Mouse (Mus musculus): ENCODE measurements around the gene Zfp524.

GRCm38 (mm10) chr7:4988250-4988649, 26.0 kb upstream of the Zfp524 start:
- no peak for TF ChIP-seq CTCF (IDR thresholded peaks at IDR 0.05; ENCODE audit: low read depth)
- TF ChIP-seq EP300 (IDR thresholded peaks at IDR 0.05; ENCODE audit: low read depth), result no peak
